Mouse (Mus musculus) CH12.LX (cell line): ENCODE measurements at regions not wholly inside any gene's neighbourhood (a gene's known extent, or its start where the extent isn't known, plus 50 kb on each side); places are given as distances from the start of the nearest gene placed in this dataset.

Source experiments
- MAFK ChIP-seq: IDR thresholded peaks from 2 replicates; pipeline ENCODE4 v1.6.1; 2011; ENCODE audit warnings: low read length, improper control_type of control experiment; ENCODE audit not compliant: insufficient replicate concordance
- MXI1 ChIP-seq: IDR thresholded peaks from 2 replicates; pipeline ENCODE4 v1.6.1; 2011; ENCODE audit warnings: mild to moderate bottlenecking, low read depth, low read length, improper control_type of control experiment

GRCm38 (mm10) chr12:29243087-29243486, 285.1 kb upstream of the Myt1l start:
- TF ChIP-seq MXI1 = no peak
- no peak for TF ChIP-seq MAFK
